Mouse (Mus musculus): Measurements from ENCODE around the gene Zeb2. TPM values are rescaled to one million over a fixed set of nuclear protein-coding genes. Genes with fewer than 3 reads are reported as not detected.

The Zeb2 gene
- total RNA-seq, 1 experiment from 2014 or later = 158 TPM

DNA sequence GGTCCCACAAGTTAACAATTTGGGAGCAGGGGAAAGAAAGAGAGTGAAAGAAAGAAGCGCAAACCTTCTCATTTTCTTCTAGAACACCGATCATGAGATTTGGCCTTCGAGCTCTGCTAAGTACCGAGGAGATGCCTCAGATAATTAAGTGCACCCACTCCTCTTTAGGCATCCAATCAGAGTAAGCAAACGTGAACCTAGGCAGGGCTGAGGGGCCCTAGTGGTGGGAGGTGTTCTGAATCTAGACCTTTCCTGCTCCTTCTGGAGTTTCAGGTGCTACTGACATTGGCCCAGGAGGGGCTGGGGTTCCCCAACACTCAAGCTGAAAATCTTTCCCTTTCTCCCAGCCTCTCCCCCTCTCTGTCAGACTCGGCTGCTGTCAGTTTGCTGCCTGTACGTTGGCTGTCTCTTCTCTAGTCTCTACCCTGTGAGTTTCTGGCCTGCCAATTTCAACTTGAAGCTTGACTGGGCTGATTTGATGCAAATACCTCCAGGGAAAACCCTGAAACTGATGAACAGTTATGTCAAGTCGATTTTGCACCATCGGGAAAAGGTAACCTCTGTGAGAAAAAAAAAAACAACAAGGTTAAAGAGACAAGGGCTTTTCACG is 20.5 kb downstream of the Zeb2 start:
- DNase-seq = no peak

- no peak for DNase-seq
These were observed 21.4 kb downstream of the Zeb2 start for GRCm38 (mm10) chr2:45095825-45096224.

DNA sequence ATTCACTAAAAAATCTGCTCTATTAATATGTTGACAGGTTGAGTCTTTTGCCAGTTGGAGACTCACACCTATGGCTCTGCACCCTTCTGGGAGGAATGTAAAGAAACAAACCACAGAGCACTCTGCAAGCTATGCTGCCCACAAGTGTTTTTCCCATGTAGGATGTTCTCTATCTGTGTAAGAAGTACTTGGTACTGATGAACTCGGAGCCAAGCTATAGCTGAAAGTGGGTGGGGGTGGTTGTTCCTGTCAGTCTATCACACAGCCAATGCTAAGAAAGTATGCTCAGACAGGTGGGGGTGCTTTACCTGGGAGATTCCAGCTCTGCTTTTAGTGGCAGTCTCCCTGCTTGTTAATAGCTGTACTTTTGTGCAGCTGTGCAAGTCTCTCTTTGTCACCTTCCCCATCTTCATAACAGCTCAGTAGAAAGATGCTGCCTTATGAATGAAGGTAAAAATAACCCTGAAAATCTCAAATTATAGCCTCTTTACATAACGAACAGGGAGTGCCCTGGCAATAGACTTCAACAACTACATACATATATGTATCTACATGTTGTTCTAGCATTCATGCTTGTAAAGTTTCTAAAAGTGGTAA is 22.7 kb downstream of the Zeb2 start:
- no peak for DNase-seq

DNA sequence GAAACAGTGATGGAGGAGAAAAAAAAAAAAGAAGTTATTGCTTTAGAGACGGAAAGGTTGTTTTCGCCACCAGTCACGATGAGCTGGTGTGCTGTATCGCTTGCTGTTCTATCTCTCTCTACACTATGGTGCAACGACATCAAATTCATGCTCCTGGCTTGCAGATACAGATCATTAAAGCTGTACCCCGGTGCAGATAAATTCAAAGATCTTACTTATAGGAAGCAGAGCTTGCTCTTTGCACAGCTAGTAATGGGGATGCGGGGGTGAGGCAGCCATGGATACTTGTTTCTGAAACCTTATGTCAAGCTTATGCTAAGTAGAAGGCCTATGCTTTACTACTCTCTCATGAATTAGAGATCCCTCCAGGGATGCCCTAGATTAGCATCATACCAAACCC is 23.7 kb downstream of the Zeb2 start:
- no peak for DNase-seq

DNA sequence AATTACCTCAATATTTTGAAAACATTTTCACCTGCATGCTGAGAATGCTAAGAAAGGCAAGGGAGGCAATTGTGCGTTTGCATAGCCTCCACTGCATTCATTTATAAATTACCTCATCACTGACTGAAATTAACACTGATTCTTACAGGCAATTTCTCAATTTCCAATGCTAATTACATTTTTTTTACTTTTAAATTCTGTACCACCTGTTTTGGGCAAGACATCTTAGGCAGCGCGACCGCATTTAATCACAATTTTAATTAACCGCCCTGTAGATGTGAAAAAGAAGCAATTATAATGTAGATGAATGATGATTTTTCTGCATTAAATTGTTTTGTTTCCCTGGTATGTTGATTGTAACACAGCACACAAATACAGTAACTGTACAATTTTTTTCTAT is 24.5 kb downstream of the Zeb2 start:
- DNase-seq = no peak

- no peak for DNase-seq
These were observed 26.5 kb downstream of the Zeb2 start for GRCm38 (mm10) chr2:45090529-45091297.

DNA sequence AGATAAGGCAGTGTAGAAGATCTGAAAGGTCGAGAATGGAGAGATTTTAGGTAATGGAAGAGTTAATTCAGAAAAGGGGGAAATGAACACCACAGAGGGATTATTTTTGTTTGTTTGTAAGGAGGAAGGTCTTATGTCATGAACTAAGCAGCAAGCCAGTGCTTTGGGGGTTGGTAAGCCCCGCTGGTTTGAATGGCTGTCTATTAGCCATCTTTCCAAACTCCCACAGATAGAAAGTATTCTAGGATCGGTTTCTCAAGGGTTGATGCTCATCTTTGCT is 28.0 kb downstream of the Zeb2 start:
- no peak for DNase-seq

- DNase-seq = no peak
These were observed 28.6 kb downstream of the Zeb2 start for GRCm38 (mm10) chr2:45088435-45089250.

- DNase-seq = no peak
These were observed 30.0 kb downstream of the Zeb2 start for GRCm38 (mm10) chr2:45087208-45087607.

- DNase-seq = no peak
These were observed 31.5 kb downstream of the Zeb2 start for GRCm38 (mm10) chr2:45085653-45086052.

DNA sequence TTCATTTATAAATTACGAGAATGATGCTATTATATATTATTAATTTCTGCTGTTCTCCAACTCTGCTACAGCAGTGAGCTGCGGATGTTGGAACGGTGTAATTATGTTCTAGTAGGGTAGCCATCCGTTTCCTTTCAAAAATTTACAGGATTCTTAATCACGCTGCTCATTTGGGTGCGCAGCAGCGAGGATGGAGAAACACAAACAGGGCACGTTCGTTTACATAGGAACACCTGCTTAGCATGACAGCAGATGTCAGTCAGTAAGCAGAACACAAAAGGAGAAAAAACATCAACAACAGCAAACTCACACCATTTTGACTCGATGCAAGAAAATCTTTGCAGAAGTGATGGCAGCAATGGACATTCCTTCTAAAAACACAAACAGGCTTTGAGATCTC is 34.2 kb downstream of the Zeb2 start:
- DNase-seq = no peak

GRCm38 (mm10) chr2:45081559-45081958 is 35.6 kb downstream of the Zeb2 start:
- no peak for DNase-seq

- DNase-seq = no peak
These were observed 39.2 kb downstream of the Zeb2 start for GRCm38 (mm10) chr2:45077938-45078487.

- DNase-seq = no peak
These were observed 39.8 kb downstream of the Zeb2 start for GRCm38 (mm10) chr2:45077383-45077782.

- no peak for DNase-seq
These were observed 44.2 kb downstream of the Zeb2 start for GRCm38 (mm10) chr2:45073025-45073424.

- DNase-seq = no peak
These were observed 45.9 kb downstream of the Zeb2 start for GRCm38 (mm10) chr2:45071296-45071695.

- no peak for DNase-seq
These were observed 46.5 kb downstream of the Zeb2 start for GRCm38 (mm10) chr2:45070612-45071276.

DNA sequence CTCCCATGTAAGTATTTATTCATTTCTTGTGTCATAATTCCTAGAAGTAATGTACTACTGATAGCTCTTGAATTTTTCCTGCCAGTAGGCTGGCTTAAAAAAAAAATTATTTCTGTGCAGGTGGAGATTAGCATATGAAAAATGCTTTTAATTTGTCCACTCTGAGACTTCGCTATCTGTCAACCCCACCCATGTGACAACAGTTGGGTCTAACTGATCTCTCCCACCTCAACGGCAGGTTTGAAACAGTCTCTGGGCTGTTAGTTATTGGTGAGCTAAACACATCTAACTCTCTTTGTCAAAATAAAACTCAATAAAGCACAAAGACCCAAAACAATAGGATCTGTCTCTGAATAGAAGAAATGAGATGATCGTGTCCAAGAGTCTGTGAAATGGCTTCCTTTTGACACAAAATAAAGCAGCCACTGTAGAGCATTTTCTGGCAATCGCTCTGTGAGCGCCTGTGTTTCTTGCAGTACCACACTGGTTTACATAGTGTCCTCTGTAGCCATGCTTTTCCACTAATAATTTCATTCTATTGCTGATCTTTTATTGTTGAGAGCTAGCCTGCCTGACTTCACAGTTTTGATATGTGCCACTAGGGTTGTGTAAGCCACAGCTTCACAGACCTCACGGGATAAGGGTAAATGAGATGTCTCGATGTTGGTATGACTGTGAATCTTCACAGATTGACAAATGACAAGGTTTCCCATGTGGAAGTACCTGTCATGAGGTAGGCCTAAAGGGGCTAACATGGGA is 48.2 kb downstream of the Zeb2 start:
- DNase-seq = no peak

GRCm38 (mm10) chr2:45067116-45067515 is 50.1 kb downstream of the Zeb2 start:
- no peak for DNase-seq

DNA sequence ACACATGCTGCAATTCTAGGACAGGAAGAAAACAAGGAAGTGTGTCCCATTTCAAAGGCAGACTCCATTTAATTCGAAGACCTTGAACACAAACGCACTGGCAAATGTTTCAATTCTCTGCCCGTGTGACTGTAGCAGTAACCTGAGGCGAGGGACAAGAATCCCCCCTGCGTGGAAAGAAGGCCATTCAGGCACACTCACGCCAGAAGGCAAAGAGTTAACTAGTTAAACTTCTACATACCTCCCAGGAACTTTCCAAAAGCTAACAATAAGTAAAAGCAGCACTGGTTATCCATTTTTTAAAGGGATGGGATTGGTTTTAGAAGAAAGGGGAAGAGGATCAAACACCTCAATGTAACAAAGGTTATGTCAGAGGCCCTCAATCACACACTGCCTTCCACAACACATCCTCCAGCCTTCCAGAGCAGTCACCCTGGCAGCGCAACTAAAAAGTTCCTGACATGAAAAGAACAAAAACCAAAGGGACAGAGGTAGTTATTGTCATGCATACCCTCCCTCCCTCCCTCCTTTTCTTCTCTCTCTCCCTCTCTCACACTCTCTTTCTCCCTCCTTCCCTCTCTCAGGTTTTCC is 53.8 kb downstream of the Zeb2 start:
- no peak for DNase-seq

GRCm38 (mm10) chr2:45062136-45062535 is 55.1 kb downstream of the Zeb2 start:
- DNase-seq = no peak

Data from adrenal gland, postnatal 14 days (tissue).